Mouse (Mus musculus) megakaryocyte, embryonic 14.5 days (primary cell): ENCODE measurements at regions not wholly inside any gene's neighbourhood (a gene's known extent, or its start where the extent isn't known, plus 50 kb on each side); places are given as distances from the start of the nearest gene placed in this dataset.

Experiments
- FLI1 ChIP-seq: IDR thresholded peaks from 2 replicates; pipeline ENCODE4 v1.6.1; 2012; ENCODE audit warnings: low read length, inconsistent platforms, mixed read lengths
- GATA1 ChIP-seq: IDR thresholded peaks from 3 replicates; pipeline ENCODE4 v1.6.1; 2012; ENCODE audit warnings: mixed read lengths, low read length, inconsistent platforms, borderline replicate concordance

GRCm38 (mm10) chr19:56037584-56037983, 249.4 kb upstream of the Habp2 start:
- no peak for TF ChIP-seq GATA1
- no peak for TF ChIP-seq FLI1
